Comparison of ENCODE assay signal across 9 mouse cellular contexts in the genomic region with DNA sequence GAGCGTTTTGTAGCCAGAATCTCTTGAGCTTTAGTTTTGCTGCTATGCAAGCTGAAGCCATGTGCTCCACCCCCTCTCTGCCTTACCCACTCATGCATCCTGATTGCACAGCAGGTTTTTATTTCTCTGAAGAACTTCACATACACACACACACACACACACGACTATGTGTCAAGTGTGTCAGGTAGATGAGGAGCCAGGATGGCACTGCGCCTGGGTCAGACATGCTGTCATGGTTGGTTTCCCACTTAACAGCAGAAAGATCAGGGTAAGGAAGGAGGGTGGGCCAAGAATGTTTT. TPM values are rescaled to one million over a fixed set of nuclear protein-coding genes. Genes with fewer than 3 reads are reported as not detected.
A peak's percentile ranks its signal among the peaks of the same experiment; 100 is the strongest.
DNase-seq lines count a peak whose midpoint lies in the region; ATAC-seq and TF ChIP-seq lines count a peak whose summit lies in the region.
"Had no signal": no experiment of that assay in that cellular context is flagged by ENCODE, and none has a peak within 500 bp of the region (broad histone marks: within the 10 kb centered on the region; RNA-seq: fewer than 3 reads in every experiment).

No protein-coding gene starts in this region.

- no peak overlapping the region for H3K27ac ChIP-seq in lung, embryonic 15.5 days
- H3K27ac ChIP-seq in forebrain, embryonic 14.5 days (ENCODE audit: low read depth, low read length) = 0 out of 2 replicates have a peak overlapping the region, but pooled peaks have one; percentile 27
- H3K27ac ChIP-seq in limb, embryonic 11.5 days (replicated peaks; ENCODE audit: low read depth, low read length) = no peak overlapping the region
- H3K27ac ChIP-seq in small intestine, adult 2 months (ENCODE audit: insufficient read depth, low read depth, low read length) = no peak overlapping the region

- H3K36me3 ChIP-seq in lung, embryonic 15.5 days = 0 out of 2 replicates have a peak, but pooled peaks cover 6% of the 10 kb centered on the region
- no peaks in the 10 kb centered on the region for H3K36me3 ChIP-seq in forebrain, embryonic 14.5 days (ENCODE audit: control insufficient read depth, insufficient read depth, low read length)
- H3K36me3 ChIP-seq in limb, embryonic 11.5 days (ENCODE audit: control insufficient read depth, insufficient read depth, low read length) = no peaks in the 10 kb centered on the region
- H3K36me3 ChIP-seq in small intestine, adult 2 months (ENCODE audit: control insufficient read depth, insufficient read depth, low read length) = no peaks in the 10 kb centered on the region

- TF ChIP-seq CTCF in small intestine, adult 2 months (IDR thresholded peaks at IDR 0.05; ENCODE audit: extremely low read depth, insufficient read length, insufficient replicate concordance, low read depth, low read length) = no peak

- H3K9ac ChIP-seq in lung, embryonic 15.5 days = no peak overlapping the region
- peak overlapping the region; percentile 64; the same call in 1 of the 2 replicates for H3K9ac ChIP-seq in forebrain, embryonic 14.5 days (ENCODE audit: low read length)
- H3K9ac ChIP-seq in limb, embryonic 11.5 days (ENCODE audit: low read length) = no peak overlapping the region

- no peak for DNase-seq in lung, postnatal 25 days (ENCODE audit: low spot score)
- no peak for DNase-seq in forebrain, embryonic 14.5 days (ENCODE audit: low spot score)
- DNase-seq in limb, embryonic 11.5 days (ENCODE audit: low spot score) = no peak
- no peak for DNase-seq in layer of hippocampus, postnatal 36 days
- DNase-seq in ovary, postnatal 36 days (ENCODE audit: low spot score) = no peak
- DNase-seq: thymus, adult 2 months had no signal

- H3K27me3 ChIP-seq in lung, embryonic 15.5 days = peaks cover 22% of the 10 kb centered on the region
- peaks cover 10% of the 10 kb centered on the region for H3K27me3 ChIP-seq in forebrain, embryonic 14.5 days (replicated peaks; ENCODE audit: control insufficient read depth, insufficient read depth, low read length)
- peaks cover 9% of the 10 kb centered on the region for H3K27me3 ChIP-seq in limb, embryonic 11.5 days (ENCODE audit: control insufficient read depth, insufficient read depth, low read length)
- H3K27me3 ChIP-seq in small intestine, adult 2 months (ENCODE audit: control insufficient read depth, insufficient read depth, low read length) = 0 out of 2 replicates have a peak, but pooled peaks cover 7% of the 10 kb centered on the region

- TF ChIP-seq POLR2A in small intestine, adult 2 months (IDR thresholded peaks at IDR 0.05; ENCODE audit: low read depth, low read length) = no peak

- no peaks in the 10 kb centered on the region for H3K9me3 ChIP-seq in lung, embryonic 15.5 days
- no peaks in the 10 kb centered on the region for H3K9me3 ChIP-seq in forebrain, embryonic 14.5 days (replicated peaks; ENCODE audit: control insufficient read depth, low read length)
- no peaks in the 10 kb centered on the region for H3K9me3 ChIP-seq in limb, embryonic 11.5 days (ENCODE audit: control insufficient read depth, low read length)

- H3K4me1 ChIP-seq in lung, embryonic 15.5 days = peaks cover 49% of the 10 kb centered on the region
- H3K4me1 ChIP-seq in forebrain, embryonic 14.5 days (ENCODE audit: control insufficient read depth, insufficient read depth, low read length) = peaks cover 8% of the 10 kb centered on the region
- H3K4me1 ChIP-seq in limb, embryonic 11.5 days (ENCODE audit: control insufficient read depth, insufficient read depth, low read length) = peaks cover 9% of the 10 kb centered on the region
- peaks cover 9% of the 10 kb centered on the region for H3K4me1 ChIP-seq in small intestine, adult 2 months (ENCODE audit: control insufficient read depth, insufficient read depth, insufficient read length, low read length)

- ATAC-seq in lung, embryonic 15.5 days (ENCODE audit: borderline replicate concordance, extremely low read depth, low FRiP score, low TSS enrichment) = no peak
- no peak; the same call in 1 of the 2 replicates for ATAC-seq in forebrain, embryonic 14.5 days
- peak; percentile 36 for ATAC-seq in limb, embryonic 11.5 days (ENCODE audit: insufficient number of reproducible peaks, low FRiP score, low TSS enrichment, low read depth)

- H3K4me3 ChIP-seq in lung, embryonic 15.5 days = peak overlapping the region; percentile 54
- H3K4me3 ChIP-seq in forebrain, embryonic 14.5 days (ENCODE audit: low read depth, low read length) = peak overlapping the region; percentile 59
- peak overlapping the region; percentile 61 for H3K4me3 ChIP-seq in limb, embryonic 11.5 days (ENCODE audit: low read depth, low read length)
- H3K4me3 ChIP-seq in small intestine, adult 2 months (ENCODE audit: low read depth, low read length) = peak overlapping the region; percentile 78; the same call in 1 of the 2 replicates

- peak overlapping the region; percentile 79 for H3K4me2 ChIP-seq in lung, embryonic 15.5 days
- peak overlapping the region; percentile 98 for H3K4me2 ChIP-seq in forebrain, embryonic 14.5 days (ENCODE audit: low read length)
- peak overlapping the region; percentile 99 for H3K4me2 ChIP-seq in limb, embryonic 11.5 days (ENCODE audit: low read depth, severe bottlenecking)

- WGBS in lung, embryonic 15.5 days = 22% methylated on average over 3 of the region's 3 CpGs
- WGBS in forebrain, embryonic 14.5 days = 24% methylated on average over 3 of the region's 3 CpGs
- 40% methylated on average over 3 of the region's 3 CpGs for WGBS in limb, embryonic 11.5 days
- WGBS in small intestine, adult 2 months = 39% methylated on average over 3 of the region's 3 CpGs

RNA-seq across cellular contexts. Expression of a gene that starts 0.8 kb away (rescaled TPM):
- 4.1 and 4.5 TPM in 2 replicates for polyA plus RNA-seq in lung, embryonic 15.5 days (2015; fragmentation: Nextera tagmentation; extraction: Ambion mirVana)
- polyA plus RNA-seq in forebrain, embryonic 14.5 days (2014; fragmentation: Nextera tagmentation; extraction: Ambion mirVana) = 3.9 and 4.3 TPM in 2 replicates
- polyA plus RNA-seq in limb, embryonic 11.5 days (2014; fragmentation: Nextera tagmentation; extraction: Ambion mirVana) = 5.3 and 8.6 TPM in 2 replicates
- polyA plus RNA-seq in small intestine, adult 2 months (2012; rRNA removed) = 0.23 and 0.37 TPM in 2 replicates
- 10 to 100 TPM; 47.5 to 49.7 TPM for total RNA-seq in layer of hippocampus, postnatal 36 days (2021)
- polyA plus RNA-seq: erythroblast, embryonic 14.5 days had no signal

RNA-seq across cellular contexts. Expression of a gene that starts 0.8 kb away (rescaled TPM):
- 4.1 and 4.4 TPM in 2 replicates for polyA plus RNA-seq in lung, embryonic 15.5 days (2015; fragmentation: Nextera tagmentation; extraction: Ambion mirVana)
- polyA plus RNA-seq in forebrain, embryonic 14.5 days (2014; fragmentation: Nextera tagmentation; extraction: Ambion mirVana) = 1.1 and 1.8 TPM in 2 replicates
- 3.0 and 3.1 TPM in 2 replicates for polyA plus RNA-seq in limb, embryonic 11.5 days (2014; fragmentation: Nextera tagmentation; extraction: Ambion mirVana)
- polyA plus RNA-seq in small intestine, adult 2 months (2012; rRNA removed) = 1.1 TPM in 2 replicates
- total RNA-seq in layer of hippocampus, postnatal 36 days (2021) = 1 to 10 TPM; 4.6 to 5.9 TPM

RNA-seq across cellular contexts. Expression of a gene that starts 7.6 kb away (rescaled TPM):
- polyA plus RNA-seq in lung, embryonic 15.5 days (2015; fragmentation: Nextera tagmentation; extraction: Ambion mirVana) = 0.09 TPM in 1 of 2 replicates, not detected in the other
- polyA plus RNA-seq in forebrain, embryonic 14.5 days (2014; fragmentation: Nextera tagmentation; extraction: Ambion mirVana) = 0.09 and 0.14 TPM in 2 replicates
- 0.09 and 0.20 TPM in 2 replicates for polyA plus RNA-seq in limb, embryonic 11.5 days (2014; fragmentation: Nextera tagmentation; extraction: Ambion mirVana)
- not detected in 2 replicates for polyA plus RNA-seq in small intestine, adult 2 months (2012; rRNA removed)
- total RNA-seq in layer of hippocampus, postnatal 36 days (2021) = 1 to 10 TPM in 1 of 2 experiments, under 1 TPM in 1; 0.67 to 1.1 TPM
- polyA plus RNA-seq: erythroblast, embryonic 14.5 days; thymus, adult 2 months had no signal

RNA-seq across cellular contexts. Expression of a gene that starts 15.2 kb away (rescaled TPM):
- polyA plus RNA-seq in lung, embryonic 15.5 days (2015; fragmentation: Nextera tagmentation; extraction: Ambion mirVana) = 0.07 and 0.16 TPM in 2 replicates
- 0.11 and 0.47 TPM in 2 replicates for polyA plus RNA-seq in forebrain, embryonic 14.5 days (2014; fragmentation: Nextera tagmentation; extraction: Ambion mirVana)
- 0.40 and 0.55 TPM in 2 replicates for polyA plus RNA-seq in limb, embryonic 11.5 days (2014; fragmentation: Nextera tagmentation; extraction: Ambion mirVana)
- 0.05 and 0.06 TPM in 2 replicates for polyA plus RNA-seq in small intestine, adult 2 months (2012; rRNA removed)
- under 1 TPM in 1 of 2 experiments, not detected in 1; 0.37 TPM for total RNA-seq in layer of hippocampus, postnatal 36 days (2021)
- polyA plus RNA-seq: erythroblast, embryonic 14.5 days had no signal
